Mouse (Mus musculus) forebrain, embryonic 15.5 days (tissue): ENCODE results near the gene Tmco3. TPM values are rescaled to one million over a fixed set of nuclear protein-coding genes. Genes with fewer than 3 reads are reported as not detected.

ENCODE experiments used
- ATAC-seq: fragments of 200-750 bp; cut with Nextera tagmentation; replicated peaks from 2 replicates; pipeline ENCODE4 v1.8.0; 2017; ENCODE audit warnings: mild to moderate bottlenecking, moderate TSS enrichment, moderate library complexity
- H3K27ac ChIP-seq: fragments of 300-500 bp; sonication (generic); replicated peaks from 2 replicates; pipeline ENCODE4 v1.5.1; 2015; ENCODE audit warnings: mild to moderate bottlenecking, inconsistent platforms
- H3K27me3 ChIP-seq: fragments of 300-500 bp; sonication (generic); 2 replicates; pipeline ENCODE4 v1.6.1; 2015; ENCODE audit warnings: inconsistent platforms
- H3K36me3 ChIP-seq: fragments of 300-500 bp; sonication (generic); 2 replicates; pipeline ENCODE4 v1.6.1; 2015; ENCODE audit warnings: mild to moderate bottlenecking, inconsistent platforms
- H3K4me1 ChIP-seq: fragments of 300-500 bp; sonication (generic); 2 replicates; pipeline ENCODE4 v1.6.1; 2015; ENCODE audit warnings: inconsistent platforms
- H3K4me2 ChIP-seq: fragments of 300-500 bp; sonication (generic); replicated peaks from 2 replicates; pipeline ENCODE4 v1.6.1; 2015; ENCODE audit warnings: mild to moderate bottlenecking, inconsistent platforms
- H3K4me3 ChIP-seq: fragments of 300-500 bp; sonication (generic); 2 replicates; pipeline ENCODE4 v1.5.1; 2015; ENCODE audit warnings: mild to moderate bottlenecking, inconsistent platforms
- H3K9ac ChIP-seq: fragments of 300-500 bp; sonication (generic); replicated peaks from 2 replicates; pipeline ENCODE4 v1.6.1; 2015; ENCODE audit warnings: mild to moderate bottlenecking, inconsistent platforms
- H3K9me3 ChIP-seq: fragments of 300-500 bp; sonication (generic); 2 replicates; pipeline ENCODE4 v1.6.1; 2016; ENCODE audit warnings: inconsistent platforms
- WGBS: fragments of 180-500 bp; shearing (Covaris S2); methylation state at CpG from one replicate; pipeline ENCODE4 v1.1.7; 2015; ENCODE audit warnings: mixed read lengths; 5-methylcytosine and 5-hydroxymethylcytosine counted together
- polyA plus RNA-seq: library from polyadenylated mRNA; unstranded; fragments of >200 nt; fragmentation: Nextera tagmentation; extraction: Ambion mirVana; gene quantifications from 2 replicates; pipeline ENCODE4 v1.2.1, GENCODE M21; 2015

Tmco3 gene
- 46.3 and 49.3 TPM in 2 replicates for polyA plus RNA-seq

DNA sequence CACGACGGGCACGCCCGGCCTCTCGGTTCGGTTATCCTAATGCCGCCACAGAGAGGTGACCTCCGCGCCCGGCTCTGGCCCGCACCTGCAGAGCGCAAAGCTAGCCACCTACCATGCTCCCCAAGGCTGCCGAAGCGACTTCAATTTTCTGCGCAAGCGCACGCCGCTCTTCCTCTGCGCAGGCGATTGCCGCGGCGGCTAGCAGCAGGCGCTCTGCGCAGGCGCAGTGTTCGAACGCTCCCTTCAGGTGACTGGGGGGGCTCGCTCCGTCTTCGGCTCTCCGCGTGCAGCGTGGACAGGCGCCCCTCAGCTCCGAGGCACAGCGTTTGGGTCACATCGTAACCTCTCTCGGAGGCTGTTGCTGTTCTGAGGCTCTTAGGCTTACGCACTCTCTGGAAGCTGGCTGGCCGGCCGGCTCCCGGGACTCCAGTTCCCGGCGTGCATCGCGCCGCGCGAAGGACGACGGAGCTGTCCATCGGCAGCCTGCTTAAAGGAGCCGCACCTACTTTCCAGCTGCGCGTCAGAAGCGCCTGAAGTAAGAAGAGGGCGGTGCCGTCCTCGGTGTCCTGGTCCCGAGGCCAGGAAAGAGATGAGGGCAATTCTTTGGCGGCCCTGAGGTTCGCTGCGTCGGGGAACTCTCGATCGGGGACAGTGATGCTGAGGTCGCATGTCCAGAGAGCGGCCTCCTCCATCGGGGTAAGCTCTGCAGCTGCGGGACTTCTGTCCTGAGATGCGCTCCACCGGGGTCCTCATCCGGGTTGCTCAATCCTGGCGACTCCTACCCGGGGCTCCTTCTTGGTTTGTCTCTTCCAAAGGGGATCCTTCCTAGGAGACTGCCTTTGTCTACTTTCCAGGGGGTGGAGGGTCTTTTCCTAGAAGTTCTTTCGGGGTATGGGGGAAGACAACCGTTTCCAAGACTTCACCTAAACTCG, at the start of gene Tmco3, which contains the start of gene Dcun1d2:
Gene Tmco3 (plus strand): TSS at position 499 of the 932 bp plus-strand sequence.
Gene Dcun1d2 (minus strand): TSS at position 440 of the 932 bp plus-strand sequence.
- H3K9me3 ChIP-seq = no peaks in the 10 kb centered on the region
- peak within 1 kb of the TSS; percentile 79 for H3K9ac ChIP-seq
- H3K27ac ChIP-seq = peak within 1 kb of the TSS; percentile 91
- no peaks in the 10 kb centered on the region for H3K27me3 ChIP-seq
- under 1% methylated on average over 79 of the region's 79 CpGs for WGBS
- ATAC-seq = peak; percentile 96
- H3K36me3 ChIP-seq = peaks cover 11% of the 10 kb centered on the region
- H3K4me2 ChIP-seq = peak within 1 kb of the TSS; percentile 97
- H3K4me3 ChIP-seq = peak within 1 kb of the TSS; percentile 85
- peaks cover 24% of the 10 kb centered on the region for H3K4me1 ChIP-seq

GRCm38 (mm10) chr8:13240055-13240454, 47.9 kb upstream of the Tmco3 start:
- no peak overlapping the region for H3K4me2 ChIP-seq
- no peak overlapping the region for H3K9ac ChIP-seq
- no peaks in the 10 kb centered on the region for H3K4me1 ChIP-seq
- no peaks in the 10 kb centered on the region for H3K9me3 ChIP-seq
- H3K27ac ChIP-seq = no peak overlapping the region
- H3K36me3 ChIP-seq = no peaks in the 10 kb centered on the region
- no peak for ATAC-seq
- H3K27me3 ChIP-seq = no peaks in the 10 kb centered on the region
- no peak overlapping the region for H3K4me3 ChIP-seq
- 95% methylated on average over 9 of the region's 9 CpGs for WGBS

GRCm38 (mm10) chr8:13240691-13241090, 47.3 kb upstream of the Tmco3 start:
- Histone ChIP-seq H3K27ac (no peak overlapping the region), H3K36me3 (no peaks in the 10 kb centered on the region), H3K4me1 (no peaks in the 10 kb centered on the region), H3K9ac (no peak overlapping the region), H3K27me3 (no peaks in the 10 kb centered on the region), H3K4me3 (no peak overlapping the region), H3K4me2 (no peak overlapping the region), H3K9me3 (no peaks in the 10 kb centered on the region)
- no peak for ATAC-seq
- 82% methylated on average over 7 of the region's 7 CpGs for WGBS

GRCm38 (mm10) chr8:13242985-13243870, 44.8 kb upstream of the Tmco3 start:
- no peaks in the 10 kb centered on the region for H3K36me3 ChIP-seq
- H3K9ac ChIP-seq = no peak overlapping the region
- whole genome bisulfite sequencing = 85% methylated on average over 10 of the region's 10 CpGs
- no peaks in the 10 kb centered on the region for H3K4me1 ChIP-seq
- H3K4me2 ChIP-seq = no peak overlapping the region
- H3K4me3 ChIP-seq = no peak overlapping the region
- H3K9me3 ChIP-seq = no peaks in the 10 kb centered on the region
- H3K27ac ChIP-seq = no peak overlapping the region
- ATAC-seq = no peak
- H3K27me3 ChIP-seq = no peaks in the 10 kb centered on the region

DNA sequence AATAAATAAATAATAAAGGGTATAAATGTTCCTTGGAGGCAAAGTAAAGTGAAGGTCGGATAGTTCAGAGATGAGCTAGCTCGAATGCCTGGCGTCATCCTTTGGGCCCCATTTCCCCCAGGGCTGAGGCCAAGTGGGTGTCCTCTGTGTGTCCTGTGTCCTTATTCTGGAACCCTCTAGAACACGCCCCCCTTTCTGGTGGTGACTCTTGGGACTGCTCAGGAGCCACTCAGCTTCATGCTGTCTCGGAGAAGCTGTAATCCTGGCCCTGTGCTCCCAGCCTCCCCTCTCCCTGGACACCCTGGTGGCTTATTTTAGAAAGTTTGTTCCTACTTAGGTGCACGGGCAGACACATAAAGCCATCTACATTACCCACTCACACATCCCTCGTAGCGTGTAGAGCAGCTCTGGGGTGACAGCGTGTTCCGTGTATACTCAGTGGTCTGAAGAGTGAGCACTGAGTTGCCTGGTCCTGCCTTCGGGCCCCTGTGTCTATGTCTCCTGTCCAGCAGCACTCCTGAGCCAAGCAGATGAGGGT, 43.6 kb upstream of the Tmco3 start:
- H3K27ac ChIP-seq = no peak overlapping the region
- H3K4me2 ChIP-seq = no peak overlapping the region
- H3K9ac ChIP-seq = no peak overlapping the region
- H3K36me3 ChIP-seq = no peaks in the 10 kb centered on the region
- WGBS = 90% methylated on average over 11 of the region's 11 CpGs
- no peak for ATAC-seq
- no peaks in the 10 kb centered on the region for H3K4me1 ChIP-seq
- H3K4me3 ChIP-seq = no peak overlapping the region
- no peaks in the 10 kb centered on the region for H3K9me3 ChIP-seq
- no peaks in the 10 kb centered on the region for H3K27me3 ChIP-seq

DNA sequence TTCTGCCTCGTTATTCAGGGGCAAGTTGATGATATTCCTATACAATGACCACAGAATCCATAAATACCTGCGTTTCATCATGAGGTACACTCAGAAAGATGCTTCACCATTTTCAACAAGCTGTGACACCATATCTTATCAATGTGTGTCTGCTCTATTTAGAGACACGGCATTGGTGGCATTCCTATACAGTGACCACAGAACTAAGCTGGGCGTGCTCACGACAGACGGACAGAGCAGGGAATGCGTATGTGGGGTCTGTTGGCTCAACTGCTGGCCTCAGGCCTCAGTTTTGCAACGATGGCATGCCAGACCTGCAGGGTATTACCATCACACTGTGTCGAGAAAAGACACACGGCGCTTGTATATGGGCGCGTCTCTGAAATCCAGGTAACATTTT, 35.2 kb upstream of the Tmco3 start:
- 89% methylated on average over 13 of the region's 13 CpGs for WGBS
- ATAC-seq = no peak
- no peak overlapping the region for H3K9ac ChIP-seq

GRCm38 (mm10) chr8:13253413-13253812, 34.6 kb upstream of the Tmco3 start:
- Histone ChIP-seq H3K27me3 (no peaks in the 10 kb centered on the region), H3K9ac (no peak overlapping the region), H3K27ac (no peak overlapping the region), H3K9me3 (no peaks in the 10 kb centered on the region), H3K36me3 (peaks cover 22% of the 10 kb centered on the region), H3K4me2 (no peak overlapping the region), H3K4me1 (no peaks in the 10 kb centered on the region), H3K4me3 (no peak overlapping the region)
- ATAC-seq = no peak
- 84% methylated on average over 5 of the region's 5 CpGs for WGBS

More for the DNA sequence above, 35.2 kb upstream of the Tmco3 start:
- no peak overlapping the region for H3K27ac ChIP-seq
- no peak overlapping the region for H3K4me3 ChIP-seq
- H3K4me1 ChIP-seq = no peaks in the 10 kb centered on the region
- H3K36me3 ChIP-seq = peaks cover 20% of the 10 kb centered on the region
- no peaks in the 10 kb centered on the region for H3K9me3 ChIP-seq
- H3K27me3 ChIP-seq = no peaks in the 10 kb centered on the region
- H3K4me2 ChIP-seq = no peak overlapping the region

GRCm38 (mm10) chr8:13254019-13254418, 34.0 kb upstream of the Tmco3 start, which contains the start of gene Adprhl1:
Gene Adprhl1 (minus strand): TSS chr8:13254162.
- Histone ChIP-seq H3K9me3 (no peaks in the 10 kb centered on the region), H3K27ac (no peak within 1 kb of the TSS), H3K36me3 (peaks cover 25% of the 10 kb centered on the region), H3K9ac (no peak within 1 kb of the TSS), H3K4me1 (no peaks in the 10 kb centered on the region), H3K27me3 (no peaks in the 10 kb centered on the region), H3K4me2 (no peak within 1 kb of the TSS), H3K4me3 (no peak within 1 kb of the TSS)
- 36% methylated on average over 8 of the region's 8 CpGs for WGBS
- peak; percentile 70; the same call in 1 of the 2 replicates for ATAC-seq

- Histone ChIP-seq H3K27me3 (no peaks in the 10 kb centered on the region), H3K36me3 (peaks cover 22% of the 10 kb centered on the region), H3K9ac (no peak overlapping the region), H3K4me1 (no peaks in the 10 kb centered on the region), H3K4me3 (no peak overlapping the region), H3K27ac (no peak overlapping the region), H3K9me3 (no peaks in the 10 kb centered on the region), H3K4me2 (no peak overlapping the region)
- WGBS = 56% methylated on average over 3 of the region's 3 CpGs
- no peak for ATAC-seq
Measured at GRCm38 (mm10) chr8:13263376-13263775, 24.6 kb upstream of the Tmco3 start.

- no peak for ATAC-seq
Measured at GRCm38 (mm10) chr8:13267566-13267965, 20.4 kb upstream of the Tmco3 start.

DNA sequence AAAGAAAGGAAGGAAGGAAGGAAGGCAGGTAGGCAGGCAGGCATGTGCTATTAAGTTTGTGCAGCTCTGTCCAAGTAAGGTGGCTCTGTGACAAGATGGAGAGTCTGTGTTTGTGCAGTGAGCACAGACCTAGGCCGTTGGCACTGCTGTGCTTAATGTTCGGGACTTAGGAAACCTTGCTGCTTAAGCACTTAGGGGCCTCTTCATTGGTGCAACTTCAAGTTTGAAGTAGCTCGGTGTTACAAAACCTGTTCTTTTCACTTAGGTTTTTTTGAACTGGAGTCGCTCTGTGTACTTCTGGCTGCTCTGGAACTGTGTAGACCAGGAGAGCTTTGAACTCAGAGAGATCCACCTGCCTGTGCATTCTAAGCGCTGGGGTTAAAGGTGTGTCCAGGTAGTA, 15.2 kb upstream of the Tmco3 start:
- ATAC-seq = no peak
- 88% methylated on average over 5 of the region's 5 CpGs for WGBS
- H3K4me2 ChIP-seq = no peak overlapping the region
- no peaks in the 10 kb centered on the region for H3K9me3 ChIP-seq
- H3K9ac ChIP-seq = no peak overlapping the region
- no peaks in the 10 kb centered on the region for H3K27me3 ChIP-seq
- H3K36me3 ChIP-seq = peaks cover 34% of the 10 kb centered on the region
- no peak overlapping the region for H3K4me3 ChIP-seq
- no peaks in the 10 kb centered on the region for H3K4me1 ChIP-seq
- no peak overlapping the region for H3K27ac ChIP-seq

More at GRCm38 (mm10) chr8:13267566-13267965, 20.4 kb upstream of the Tmco3 start:
- H3K36me3 ChIP-seq = peaks cover 35% of the 10 kb centered on the region
- no peak overlapping the region for H3K4me3 ChIP-seq
- no peak overlapping the region for H3K4me2 ChIP-seq
- no peak overlapping the region for H3K9ac ChIP-seq
- no peaks in the 10 kb centered on the region for H3K9me3 ChIP-seq
- no peaks in the 10 kb centered on the region for H3K27me3 ChIP-seq
- WGBS = 67% methylated on average over 2 of the region's 2 CpGs
- no peaks in the 10 kb centered on the region for H3K4me1 ChIP-seq
- H3K27ac ChIP-seq = no peak overlapping the region
